ENCODE assay signal across 8 mouse cellular contexts in the genomic region with DNA sequence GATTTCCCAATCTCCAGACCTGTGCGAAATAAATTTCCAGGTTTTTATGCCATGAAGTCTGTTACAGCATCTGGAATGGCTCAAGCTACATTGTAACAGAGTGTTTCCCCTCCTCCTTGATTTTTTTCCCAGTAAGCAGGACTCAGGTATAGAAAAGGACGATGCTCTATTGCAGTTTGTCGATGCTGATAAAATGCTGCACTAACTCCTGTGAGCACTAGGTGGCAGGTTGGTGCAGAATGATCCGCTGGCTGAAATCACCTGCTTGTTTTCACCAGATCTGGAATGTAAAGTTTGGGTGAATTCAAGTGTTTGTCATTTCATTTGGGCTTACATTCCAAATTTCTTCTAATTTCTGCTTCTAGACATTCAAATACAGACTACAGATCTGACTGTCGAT. TPM values are rescaled to one million over a fixed set of nuclear protein-coding genes. Genes with fewer than 3 reads are reported as not detected.
DNase-seq lines count a peak whose midpoint lies in the region; ATAC-seq and TF ChIP-seq lines count a peak whose summit lies in the region.

No protein-coding gene starts in this region.

- H3K36me3 ChIP-seq in heart, embryonic 10.5 days = no peaks in the 10 kb centered on the region
- no peaks in the 10 kb centered on the region for H3K36me3 ChIP-seq in hindbrain, postnatal 0 days (ENCODE audit: insufficient read depth, low read length)

- ATAC-seq in hindbrain, postnatal 0 days = peak; percentile 29; the same call in 1 of the 2 replicates

- H3K4me2 ChIP-seq in hindbrain, postnatal 0 days (ENCODE audit: low read depth, low read length) = no peak overlapping the region

- no peaks in the 10 kb centered on the region for H3K9me3 ChIP-seq in heart, embryonic 10.5 days
- H3K9me3 ChIP-seq in hindbrain, postnatal 0 days (ENCODE audit: low read length) = no peaks in the 10 kb centered on the region

- H3K9ac ChIP-seq in hindbrain, postnatal 0 days (replicated peaks; ENCODE audit: low read length) = no peak overlapping the region

- DNase-seq in heart, adult 11 months = peak; percentile 84
- DNase-seq in heart, embryonic 10.5 days (ENCODE audit: low spot score) = no peak
- peak; percentile 23 to 34 for DNase-seq in urinary bladder, postnatal 36 days (ENCODE audit: low spot score in 2 of 2)
- no peak for DNase-seq in urinary bladder, adult 2 months (ENCODE audit: low spot score)
- peak; percentile 29 for DNase-seq in embryo, embryonic 11.5 days (ENCODE audit: low read depth, low spot score)
- peak; percentile 81 for DNase-seq in hindbrain, postnatal 0 days (ENCODE audit: low spot score)
- peak; percentile 52 for DNase-seq in mesoderm, embryonic 11.5 days (ENCODE audit: low read depth, low spot score)
- DNase-seq in spleen, postnatal 36 days (ENCODE audit: low spot score in 2 of 2) = no peak

- H3K4me1 ChIP-seq in heart, embryonic 10.5 days = no peaks in the 10 kb centered on the region
- H3K4me1 ChIP-seq in hindbrain, postnatal 0 days (ENCODE audit: insufficient read depth, low read length) = no peaks in the 10 kb centered on the region

- WGBS in heart, embryonic 10.5 days = 5% methylated on average over 5 of the region's 5 CpGs
- 6% methylated on average over 5 of the region's 5 CpGs for WGBS in hindbrain, postnatal 0 days

- no peak overlapping the region for H3K4me3 ChIP-seq in heart, embryonic 10.5 days
- no peak overlapping the region for H3K4me3 ChIP-seq in hindbrain, postnatal 0 days (ENCODE audit: low read length)

- H3K27ac ChIP-seq in heart, embryonic 10.5 days = no peak overlapping the region
- H3K27ac ChIP-seq in hindbrain, postnatal 0 days = no peak overlapping the region

- peak; percentile 87 for TF ChIP-seq CTCF in hindbrain, postnatal 0 days (IDR thresholded peaks at IDR 0.05; ENCODE audit: low read depth)

- no peaks in the 10 kb centered on the region for H3K27me3 ChIP-seq in heart, embryonic 10.5 days (ENCODE audit: insufficient read depth, poor library complexity, severe bottlenecking)
- no peaks in the 10 kb centered on the region for H3K27me3 ChIP-seq in hindbrain, postnatal 0 days (ENCODE audit: insufficient read depth, low read length)

RNA-seq across cellular contexts. Expression of a gene that starts 9.0 kb away (rescaled TPM):
- 6.0 and 7.0 TPM in 2 replicates for polyA plus RNA-seq in heart, embryonic 10.5 days (2016; fragmentation: Nextera tagmentation; extraction: Ambion mirVana)
- polyA plus RNA-seq in urinary bladder, adult 2 months (2012; rRNA removed) = 11.7 and 12.7 TPM in 2 replicates
- 9.9 and 10.2 TPM in 2 replicates for total RNA-seq in hindbrain, postnatal 0 days (2014; rRNA removed)
- 15.5 and 16.6 TPM in 2 replicates for polyA plus RNA-seq in hindbrain, postnatal 0 days (2015; fragmentation: Nextera tagmentation; extraction: Ambion mirVana)

RNA-seq across cellular contexts. Expression of a gene that starts 18.5 kb away (rescaled TPM):
- 1.1 and 1.3 TPM in 2 replicates for polyA plus RNA-seq in heart, embryonic 10.5 days (2016; fragmentation: Nextera tagmentation; extraction: Ambion mirVana)
- 3.6 and 4.0 TPM in 2 replicates for polyA plus RNA-seq in urinary bladder, adult 2 months (2012; rRNA removed)
- total RNA-seq in hindbrain, postnatal 0 days (2014; rRNA removed) = 2.1 and 3.2 TPM in 2 replicates
- 1.3 and 1.7 TPM in 2 replicates for polyA plus RNA-seq in hindbrain, postnatal 0 days (2015; fragmentation: Nextera tagmentation; extraction: Ambion mirVana)

Comparison
In these comparisons a context has a peak if more than half of its experiments do, and no peak if none do; other contexts are left out.
1. DNase-seq: peak in heart, adult 11 months (single experiment), urinary bladder, postnatal 36 days (2 of 2), embryo, embryonic 11.5 days (single experiment), hindbrain, postnatal 0 days (single experiment) and mesoderm, embryonic 11.5 days (single experiment); none in heart, embryonic 10.5 days (single experiment), urinary bladder, adult 2 months (single experiment) and spleen, postnatal 36 days (0 of 2).